In genomic region chr14:57424212-57424561, GRCm38 (mm10) we compare ENCODE assay signal across 7 mouse cellular contexts. TPM values are rescaled to one million over a fixed set of nuclear protein-coding genes. Genes with fewer than 3 reads are reported as not detected.
DNase-seq lines count a peak whose midpoint lies in the region; ATAC-seq and TF ChIP-seq lines count a peak whose summit lies in the region.

No protein-coding gene starts in this region.

- peak; percentile 89 for ATAC-seq in lung, postnatal 0 days
- peak; percentile 77 for ATAC-seq in limb, embryonic 13.5 days (ENCODE audit: low FRiP score, low read depth)
- ATAC-seq in stomach, embryonic 14.5 days (ENCODE audit: insufficient number of reproducible peaks, insufficient read depth, low FRiP score, low read depth) = no peak

- no peaks in the 10 kb centered on the region for H3K27me3 ChIP-seq in lung, postnatal 0 days (replicated peaks; ENCODE audit: insufficient read depth, low read length)
- H3K27me3 ChIP-seq in limb, embryonic 13.5 days = no peaks in the 10 kb centered on the region
- H3K27me3 ChIP-seq in stomach, embryonic 14.5 days (ENCODE audit: control insufficient read depth, insufficient read depth, low read length) = no peaks in the 10 kb centered on the region

- peak overlapping the region; percentile 78 for H3K4me2 ChIP-seq in lung, postnatal 0 days (replicated peaks; ENCODE audit: low read depth, low read length)
- H3K4me2 ChIP-seq in limb, embryonic 13.5 days (replicated peaks) = peak overlapping the region; percentile 76
- peak overlapping the region; percentile 55 for H3K4me2 ChIP-seq in stomach, embryonic 14.5 days (replicated peaks; ENCODE audit: low read depth, low read length)

- H3K4me3 ChIP-seq in lung, postnatal 0 days (ENCODE audit: low read depth, low read length) = peak overlapping the region; percentile 88
- peak overlapping the region; percentile 67 for H3K4me3 ChIP-seq in embryonic fibroblast, embryonic 13.5 days (ENCODE audit: insufficient read depth, low read length)
- peak overlapping the region; percentile 97 for H3K4me3 ChIP-seq in limb, embryonic 13.5 days
- H3K4me3 ChIP-seq in stomach, embryonic 14.5 days (ENCODE audit: low read depth, low read length) = peak overlapping the region; percentile 52

- H3K9me3 ChIP-seq in lung, postnatal 0 days (ENCODE audit: low read length) = no peaks in the 10 kb centered on the region
- H3K9me3 ChIP-seq in limb, embryonic 13.5 days = no peaks in the 10 kb centered on the region
- H3K9me3 ChIP-seq in stomach, embryonic 14.5 days (ENCODE audit: control insufficient read depth, low read depth, low read length) = no peaks in the 10 kb centered on the region

- TF ChIP-seq EP300 in lung, postnatal 0 days (IDR thresholded peaks at IDR 0.05) = no peak

- TF ChIP-seq CTCF in lung, postnatal 0 days (IDR thresholded peaks at IDR 0.05) = no peak
- no peak for TF ChIP-seq CTCF in embryonic fibroblast, embryonic 13.5 days (IDR thresholded peaks at IDR 0.05; ENCODE audit: borderline replicate concordance, insufficient read depth, low read length)

- H3K4me1 ChIP-seq in lung, postnatal 0 days (ENCODE audit: insufficient read depth, low read depth, low read length) = no peaks in the 10 kb centered on the region; the same call in 1 of the 2 replicates
- no peaks in the 10 kb centered on the region for H3K4me1 ChIP-seq in embryonic fibroblast, embryonic 13.5 days (ENCODE audit: control insufficient read depth, insufficient read depth, low read length)
- peaks cover 16% of the 10 kb centered on the region for H3K4me1 ChIP-seq in limb, embryonic 13.5 days
- H3K4me1 ChIP-seq in stomach, embryonic 14.5 days (ENCODE audit: control insufficient read depth, insufficient read depth, low read length) = no peaks in the 10 kb centered on the region

- H3K9ac ChIP-seq in lung, postnatal 0 days (replicated peaks; ENCODE audit: low read depth) = peak overlapping the region; percentile 70
- H3K9ac ChIP-seq in limb, embryonic 13.5 days = peak overlapping the region; percentile 87
- peak overlapping the region; percentile 51 for H3K9ac ChIP-seq in stomach, embryonic 14.5 days (replicated peaks; ENCODE audit: low read depth, low read length)

- H3K36me3 ChIP-seq in lung, postnatal 0 days (ENCODE audit: insufficient read depth, low read length) = no peaks in the 10 kb centered on the region
- H3K36me3 ChIP-seq in limb, embryonic 13.5 days = no peaks in the 10 kb centered on the region
- no peaks in the 10 kb centered on the region for H3K36me3 ChIP-seq in stomach, embryonic 14.5 days (ENCODE audit: control insufficient read depth, insufficient read depth, low read length)

- peak; percentile 63 for DNase-seq in lung, postnatal 0 days (ENCODE audit: low spot score)
- no peak for DNase-seq in lung, adult 18-20 months
- no peak for DNase-seq in yolk sac, embryonic 10.5 days (ENCODE audit: low spot score)
- DNase-seq in cerebellum, postnatal 25 days = no peak

- TF ChIP-seq POLR2A in embryonic fibroblast, embryonic 13.5 days (IDR thresholded peaks at IDR 0.05; ENCODE audit: low read depth, low read length) = no peak

- WGBS in lung, postnatal 0 days = under 1% methylated on average over 20 of the region's 24 CpGs
- under 1% methylated on average over 24 of the region's 24 CpGs for WGBS in limb, embryonic 13.5 days
- 1% methylated on average over 24 of the region's 24 CpGs for WGBS in stomach, embryonic 14.5 days

- H3K27ac ChIP-seq in lung, postnatal 0 days (ENCODE audit: low read length) = peak overlapping the region; percentile 55; the same call in 1 of the 2 replicates
- no peak overlapping the region for H3K27ac ChIP-seq in embryonic fibroblast, embryonic 13.5 days (ENCODE audit: insufficient read depth, low read length)
- H3K27ac ChIP-seq in limb, embryonic 13.5 days = peak overlapping the region; percentile 28; the same call in 1 of the 2 replicates
- H3K27ac ChIP-seq in stomach, embryonic 14.5 days (ENCODE audit: low read length) = no peak overlapping the region; the same call in 1 of the 2 replicates

RNA-seq across cellular contexts. Expression of gene Ift88, which starts 0.3 kb away (rescaled TPM):
- polyA plus RNA-seq in lung, postnatal 0 days (2015; fragmentation: Nextera tagmentation; extraction: Ambion mirVana) = 11.0 and 14.8 TPM in 2 replicates
- 12.8 and 22.8 TPM in 2 replicates for polyA plus RNA-seq in embryonic fibroblast, embryonic 13.5 days (2011; ENCODE audit: insufficient read length, low read depth, missing spikeins)
- polyA plus RNA-seq in limb, embryonic 13.5 days (2015; fragmentation: Nextera tagmentation; extraction: Ambion mirVana) = 19.0 and 21.5 TPM in 2 replicates
- 20.1 and 22.8 TPM in 2 replicates for polyA plus RNA-seq in stomach, embryonic 14.5 days (2014; fragmentation: Nextera tagmentation; extraction: Ambion mirVana)

RNA-seq across cellular contexts. Expression of gene Cryl1, which starts 25.9 kb away (rescaled TPM):
- 16.0 and 17.5 TPM in 2 replicates for polyA plus RNA-seq in lung, postnatal 0 days (2015; fragmentation: Nextera tagmentation; extraction: Ambion mirVana)
- 12.9 and 13.6 TPM in 2 replicates for polyA plus RNA-seq in embryonic fibroblast, embryonic 13.5 days (2011; ENCODE audit: insufficient read length, low read depth, missing spikeins)
- polyA plus RNA-seq in limb, embryonic 13.5 days (2015; fragmentation: Nextera tagmentation; extraction: Ambion mirVana) = 28.6 and 30.0 TPM in 2 replicates
- polyA plus RNA-seq in stomach, embryonic 14.5 days (2014; fragmentation: Nextera tagmentation; extraction: Ambion mirVana) = 31.9 and 33.1 TPM in 2 replicates

Comparison
In these comparisons a context has a peak if more than half of its experiments do, and no peak if none do; other contexts are left out.
1. H3K27ac ChIP-seq: peak in lung, postnatal 0 days (single experiment) and limb, embryonic 13.5 days (single experiment); none in embryonic fibroblast, embryonic 13.5 days (single experiment) and stomach, embryonic 14.5 days (single experiment).
2. Peak in every context shown above with its lines, with median percentiles within 50 percentile points of each other: H3K4me2 ChIP-seq, H3K4me3 ChIP-seq and H3K9ac ChIP-seq.